Comparison of ENCODE assay signal across 8 mouse cellular contexts in genomic region chrX:56454671-56455371, GRCm38 (mm10). TPM values are rescaled to one million over a fixed set of nuclear protein-coding genes. Genes with fewer than 3 reads are reported as not detected.
DNase-seq lines count a peak whose midpoint lies in the region; ATAC-seq lines count a peak whose summit lies in the region.

TSS of gene Ints6l (plus strand) at chrX:56454857.

- peak within 1 kb of the TSS; percentile 93 for H3K27ac ChIP-seq in intestine, embryonic 14.5 days (ENCODE audit: low read depth)

- no peaks in the 10 kb centered on the region for H3K36me3 ChIP-seq in intestine, embryonic 14.5 days (ENCODE audit: control insufficient read depth, insufficient read depth, low read length)

- ATAC-seq in intestine, embryonic 14.5 days (replicated peaks; ENCODE audit: low FRiP score, low TSS enrichment, low read depth): peak; percentile 86

- no peaks in the 10 kb centered on the region for H3K4me1 ChIP-seq in intestine, embryonic 14.5 days (replicated peaks; ENCODE audit: control insufficient read depth, insufficient read depth, low read length)

- intact Hi-C loops in left cerebral cortex, postnatal 14 days (cut with DNase I): no loop called here

- H3K4me3 ChIP-seq in intestine, embryonic 14.5 days (ENCODE audit: low read depth, low read length): peak within 1 kb of the TSS; percentile 52

- H3K4me2 ChIP-seq in intestine, embryonic 14.5 days (ENCODE audit: low read length): peak within 1 kb of the TSS; percentile 51

- peak within 1 kb of the TSS; percentile 74 for H3K9ac ChIP-seq in intestine, embryonic 14.5 days (ENCODE audit: low read length)

- H3K9me3 ChIP-seq in intestine, embryonic 14.5 days (ENCODE audit: control insufficient read depth, low read length): no peaks in the 10 kb centered on the region

- H3K27me3 ChIP-seq in intestine, embryonic 14.5 days (replicated peaks; ENCODE audit: control insufficient read depth, insufficient read depth, low read length): no peaks in the 10 kb centered on the region

- 11% methylated on average over 22 of the region's 22 CpGs for WGBS in intestine, embryonic 14.5 days

- peak; percentile 89 to 94 for DNase-seq in adrenal gland, adult (ENCODE audit: inconsistent age in 2 of 2, low spot score in 1 of 2)
- peak; percentile 83 for DNase-seq in embryo, embryonic 10.5 days (ENCODE audit: low spot score)
- DNase-seq in gastrocnemius, postnatal 25 days: peak; percentile 70
- peak; percentile 70 for DNase-seq in intestine, embryonic 14.5 days (ENCODE audit: low spot score)
- DNase-seq in left cerebral cortex, postnatal 14 days (ENCODE audit: low spot score in 2 of 2): peak; percentile 78 to 82
- DNase-seq in mesoderm, embryonic 11.5 days (ENCODE audit: low read depth, low spot score): peak; percentile 82
- DNase-seq in right cerebral cortex, postnatal 36 days (ENCODE audit: low spot score in 2 of 2): peak; percentile 70 to 78
- DNase-seq in yolk sac, embryonic 10.5 days (ENCODE audit: low spot score): peak; percentile 65

RNA-seq across cellular contexts. Expression of gene Ints6l, which starts in this region (rescaled TPM):
- total RNA-seq in gastrocnemius, postnatal 25 days (2021): 1 to 10 TPM; 4.6 to 5.3 TPM
- polyA plus RNA-seq in intestine, embryonic 14.5 days (2014; fragmentation: Nextera tagmentation; extraction: Ambion mirVana): 25.2 and 34.1 TPM in 2 replicates
- total RNA-seq in left cerebral cortex, postnatal 14 days (2021): 10 to 100 TPM; 33.0 to 36.6 TPM

Comparison
In these comparisons a context has a peak if more than half of its experiments do, and no peak if none do; other contexts are left out.
1. Peak in every context shown above with its lines: DNase-seq, ATAC-seq, H3K4me3 ChIP-seq and H3K27ac ChIP-seq.
2. RNA of gene Ints6l (total RNA-seq): 33.0 to 36.6 TPM in left cerebral cortex, postnatal 14 days; 4.6 to 5.3 TPM in gastrocnemius, postnatal 25 days; every median in the first group is over 4 times any median in the second.